Mouse (Mus musculus) liver, adult (tissue): ENCODE measurements around the gene Caskin1.

Experiments used
- GATA4 ChIP-seq: IDR thresholded peaks from 2 replicates; pipeline ENCODE4 v1.6.1; 2014; ENCODE audit warnings: mild to moderate bottlenecking, low read length; ENCODE audit not compliant: insufficient replicate concordance

Gene Caskin1

DNA sequence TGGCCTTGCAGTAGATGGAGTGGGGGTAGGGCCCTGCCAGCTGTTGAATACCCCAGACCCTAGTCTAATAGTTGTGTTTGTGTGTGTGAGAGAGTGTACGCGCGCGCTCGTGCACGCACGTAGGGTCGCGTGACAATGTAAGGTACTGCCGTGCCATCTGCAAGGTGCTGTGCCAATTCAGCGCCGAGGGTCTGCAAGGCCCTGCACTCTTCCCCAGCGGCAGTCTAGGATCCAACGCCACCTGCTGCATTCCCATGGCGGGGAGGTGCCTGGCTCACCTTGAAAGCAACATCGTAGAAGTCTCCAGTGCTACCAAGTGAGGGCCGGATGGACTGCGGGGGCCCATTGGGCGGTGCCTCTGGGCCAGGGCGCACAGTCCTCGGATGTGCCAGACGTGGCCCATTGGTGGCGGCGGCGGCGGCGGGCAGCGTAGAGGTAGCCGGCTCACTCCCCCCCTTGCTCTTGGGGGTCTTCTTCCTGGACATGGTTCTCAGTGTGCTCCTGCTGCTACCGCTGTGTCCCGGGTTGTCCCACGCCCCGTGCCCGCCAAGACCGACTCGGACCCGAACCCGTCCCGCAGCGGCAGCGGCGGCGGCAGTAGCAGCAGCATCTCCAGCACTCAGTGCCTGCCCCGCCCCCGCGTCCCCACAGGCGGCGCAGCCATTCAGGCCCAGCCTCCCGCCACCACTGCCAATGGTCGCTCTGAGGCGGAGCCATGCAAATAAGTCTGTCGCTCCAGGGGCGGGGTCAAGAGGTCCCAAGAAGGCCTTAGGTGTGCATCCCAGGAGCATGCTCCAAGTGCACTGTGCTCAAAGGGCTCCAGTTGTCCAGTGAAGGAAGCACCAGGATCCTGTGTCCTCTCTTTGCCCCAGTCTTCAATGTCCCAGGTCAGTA is 44.9 kb downstream of the Caskin1 start:
- TF ChIP-seq GATA4: no peak

DNA sequence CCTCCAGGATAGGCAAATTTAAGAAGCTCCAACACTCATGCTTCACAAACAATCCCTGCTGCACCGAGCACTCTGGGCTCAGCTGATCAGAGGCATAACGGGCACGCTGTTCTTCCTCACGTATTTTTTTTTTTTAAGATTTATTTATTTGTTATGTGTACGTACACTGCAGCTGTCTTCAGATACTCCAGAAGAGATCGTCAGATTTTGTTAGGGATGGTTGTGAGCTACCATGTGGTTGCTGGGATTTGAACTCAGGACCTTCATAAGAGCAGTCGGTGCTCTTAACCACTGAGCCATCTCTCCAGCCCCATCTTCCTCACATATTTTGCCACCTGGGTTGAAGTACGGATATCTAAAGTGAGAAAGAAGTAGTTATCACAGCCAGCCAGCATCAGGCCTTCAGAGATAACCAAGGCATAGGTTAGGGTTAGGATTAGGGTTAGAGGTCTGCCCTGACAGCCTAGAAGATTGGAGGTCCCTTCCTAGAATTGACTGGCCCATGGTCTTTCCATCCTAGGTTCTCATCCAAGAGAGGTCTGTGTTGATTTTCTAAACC is 45.8 kb downstream of the Caskin1 start, which contains the start of gene Rab26:
Gene Rab26 (minus strand): TSS at position 51 of the 559 bp plus-strand sequence.
- TF ChIP-seq GATA4: no peak

DNA sequence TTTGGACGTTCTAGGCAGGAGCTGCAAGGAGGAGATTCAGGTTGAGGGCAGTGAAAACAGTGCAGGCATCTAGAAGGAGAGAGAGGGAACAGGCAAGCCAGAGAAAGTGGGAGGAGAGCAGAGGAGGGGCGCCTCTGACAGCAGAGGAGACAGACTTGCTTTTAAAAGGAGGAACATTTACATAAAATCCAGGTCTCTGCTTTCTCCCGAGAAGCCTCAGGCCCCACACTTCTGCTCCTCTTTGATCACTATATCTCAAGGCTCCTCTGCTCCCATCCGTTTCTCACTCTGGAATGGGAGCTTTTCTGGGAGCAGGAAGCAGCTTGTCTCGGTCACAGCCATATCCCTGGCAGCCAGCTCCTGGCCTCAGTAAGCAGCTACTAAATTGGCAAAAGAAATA is 46.9 kb downstream of the Caskin1 start:
- no peak for TF ChIP-seq GATA4

DNA sequence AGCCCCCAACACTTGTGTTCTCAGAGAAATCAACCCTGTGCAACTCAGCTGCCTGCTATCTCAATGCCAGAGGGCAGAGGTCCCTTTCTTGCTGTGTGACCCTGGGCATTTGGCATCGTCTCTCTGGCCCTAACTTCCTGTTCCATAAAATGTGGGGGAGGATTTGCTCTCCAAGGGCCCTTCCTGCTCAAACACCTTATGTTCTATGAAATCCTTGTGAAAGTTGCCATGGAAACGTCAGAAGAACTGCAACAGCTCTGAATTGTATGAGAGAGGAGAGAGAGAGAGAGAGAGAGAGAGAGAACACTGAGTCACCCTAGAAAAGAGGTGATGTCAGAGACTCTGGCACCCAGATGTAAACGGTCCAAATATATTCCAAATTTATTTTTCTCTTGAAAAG is 49.1 kb downstream of the Caskin1 start:
- no peak for TF ChIP-seq GATA4

DNA sequence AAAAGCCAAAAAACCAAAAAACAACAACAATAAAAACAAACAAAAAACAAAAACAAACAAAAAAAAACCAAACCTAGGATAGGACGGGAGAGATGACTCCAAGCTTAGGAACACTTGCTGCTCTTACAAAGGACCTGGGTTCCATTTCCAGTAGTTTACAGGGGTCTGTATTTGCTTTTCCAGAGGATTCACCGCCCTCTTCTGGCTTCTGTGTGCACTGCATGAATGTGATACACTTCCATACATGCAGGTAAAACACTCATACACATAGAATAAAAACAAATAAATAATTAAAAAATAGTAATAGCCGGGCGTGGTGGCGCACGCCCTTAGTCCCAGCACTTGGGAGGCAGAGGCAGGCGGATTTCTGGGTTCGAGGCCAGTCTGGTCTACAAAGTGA is 50.5 kb downstream of the Caskin1 start:
- TF ChIP-seq GATA4: no peak

DNA sequence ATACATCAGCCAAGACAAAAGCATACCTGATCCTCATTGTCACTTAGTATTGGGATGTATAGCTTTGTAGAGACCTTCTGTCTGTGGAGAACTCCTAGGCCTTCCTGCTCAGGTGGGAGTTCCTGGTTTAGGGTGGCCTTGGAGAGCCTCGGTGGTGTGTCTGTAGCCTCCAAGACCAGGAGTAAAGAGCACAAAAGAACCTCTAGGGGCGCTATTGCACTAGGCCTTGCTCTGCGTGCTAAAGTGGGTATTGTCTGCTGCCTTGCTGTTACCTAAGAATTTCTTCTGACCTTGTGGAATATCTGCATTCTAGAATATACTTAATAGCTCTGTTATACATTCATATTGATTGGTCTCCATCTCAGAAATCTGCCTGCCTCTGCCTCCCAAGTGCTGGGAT is 52.0 kb downstream of the Caskin1 start:
- TF ChIP-seq GATA4: no peak

DNA sequence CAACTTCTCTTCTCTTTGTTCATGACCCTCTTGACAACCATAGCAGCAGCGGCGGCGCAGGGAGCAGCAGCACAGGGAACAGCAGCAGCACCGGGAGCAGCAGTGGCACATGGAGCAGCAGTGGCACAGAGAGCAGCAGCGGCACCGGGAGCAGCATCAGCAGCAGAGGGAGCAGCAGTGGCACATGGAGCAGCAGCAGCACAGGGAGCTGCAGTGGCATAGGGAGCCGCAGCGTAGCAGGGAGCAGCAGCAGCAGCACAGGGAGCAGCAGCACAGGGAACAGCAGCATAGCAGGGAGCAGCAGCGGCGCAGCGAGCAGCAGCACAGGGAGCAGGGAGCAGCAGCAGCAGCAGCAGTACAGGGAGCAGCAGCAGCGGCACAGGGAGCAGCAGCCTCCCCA is 56.2 kb downstream of the Caskin1 start:
- TF ChIP-seq GATA4: no peak

DNA sequence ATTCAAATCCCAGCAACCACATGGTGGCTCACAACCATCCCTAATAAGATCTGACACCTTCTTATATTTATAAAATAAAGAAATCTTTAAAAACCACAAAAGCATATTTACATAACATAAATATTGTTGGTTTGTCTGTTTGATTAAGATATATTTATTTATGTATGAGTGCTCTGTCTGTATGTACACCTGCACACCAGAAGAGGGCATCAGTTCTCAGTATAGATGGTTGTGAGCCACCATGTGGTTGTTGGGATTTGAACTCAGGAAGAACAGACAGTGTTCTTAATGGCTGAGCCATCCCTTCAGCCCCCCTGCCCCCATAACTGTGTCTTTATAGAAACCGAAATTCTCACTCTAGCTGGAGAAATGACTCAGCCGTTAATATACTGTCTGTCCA is 56.8 kb downstream of the Caskin1 start:
- TF ChIP-seq GATA4: no peak

DNA sequence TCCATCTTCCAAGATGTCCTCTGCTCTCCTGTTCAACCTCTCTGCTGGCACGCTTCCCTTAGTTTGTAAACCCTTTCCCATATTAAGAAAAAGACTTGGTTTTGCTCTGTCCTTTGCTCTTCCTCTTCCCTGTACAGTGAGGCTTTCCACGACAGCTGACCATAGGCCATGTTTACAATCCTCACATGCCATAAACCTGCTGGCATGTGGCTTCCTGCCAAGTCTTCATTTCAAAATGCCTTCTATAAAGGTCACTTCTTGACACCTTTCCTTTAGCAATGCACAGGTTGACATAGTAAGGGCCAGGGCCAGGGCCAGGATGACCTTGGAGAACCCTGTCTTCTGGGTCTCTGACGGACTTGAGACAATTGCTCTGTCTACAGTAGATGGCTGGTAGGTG is 57.8 kb downstream of the Caskin1 start:
- no peak for TF ChIP-seq GATA4

DNA sequence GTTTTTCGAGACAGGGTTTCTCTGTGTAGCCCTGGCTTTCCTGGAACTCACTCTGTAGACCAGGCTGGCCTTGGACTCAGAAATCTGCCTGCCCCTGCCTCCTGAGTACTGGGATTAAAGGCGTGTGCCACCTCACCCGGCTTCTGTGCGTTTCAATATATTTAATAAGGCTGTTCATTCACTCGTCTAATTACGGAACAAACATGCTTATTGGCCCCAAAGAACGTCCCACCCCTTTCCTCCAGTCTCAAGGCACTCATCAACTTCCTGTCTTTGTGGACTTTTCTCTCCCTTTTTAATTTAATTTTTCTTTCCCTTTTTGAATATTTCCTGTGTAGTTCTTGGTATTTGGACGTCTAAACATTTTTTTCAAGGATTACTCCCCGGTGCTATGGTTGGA is 60.0 kb downstream of the Caskin1 start:
- TF ChIP-seq GATA4: no peak

DNA sequence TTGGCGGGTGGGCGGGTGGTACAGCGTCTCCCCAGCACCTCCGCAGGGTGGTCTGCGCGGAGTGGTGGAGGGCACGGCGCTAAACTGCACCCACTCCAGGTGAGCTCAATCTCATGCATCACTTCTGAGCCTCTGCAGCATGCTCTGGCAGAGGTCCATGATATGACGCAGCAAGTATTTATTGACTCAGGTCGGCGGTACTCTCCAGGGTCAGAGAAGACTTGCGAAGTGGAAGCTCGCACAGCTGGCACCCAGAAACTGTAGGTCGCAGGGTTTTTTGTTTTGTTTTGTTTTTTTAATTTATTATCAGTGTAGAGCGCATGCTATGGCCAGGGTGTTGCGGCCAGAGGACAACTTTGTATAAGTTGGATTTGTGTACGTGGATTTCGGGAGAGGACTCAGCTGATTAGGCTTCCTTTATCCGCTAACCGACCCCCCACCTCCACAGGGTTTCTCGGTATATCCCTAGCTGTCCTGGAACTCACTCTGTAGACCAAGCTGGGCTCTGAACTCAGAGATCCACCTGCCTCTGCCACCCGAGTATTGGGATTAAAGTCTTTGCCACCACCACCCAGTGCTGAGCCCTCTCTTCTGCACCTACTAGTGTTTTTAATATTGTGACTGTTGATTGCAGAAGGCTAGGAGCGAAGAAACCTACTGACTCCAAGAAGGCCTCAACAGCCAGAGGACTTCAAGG is 60.7 kb downstream of the Caskin1 start:
- no peak for TF ChIP-seq GATA4

DNA sequence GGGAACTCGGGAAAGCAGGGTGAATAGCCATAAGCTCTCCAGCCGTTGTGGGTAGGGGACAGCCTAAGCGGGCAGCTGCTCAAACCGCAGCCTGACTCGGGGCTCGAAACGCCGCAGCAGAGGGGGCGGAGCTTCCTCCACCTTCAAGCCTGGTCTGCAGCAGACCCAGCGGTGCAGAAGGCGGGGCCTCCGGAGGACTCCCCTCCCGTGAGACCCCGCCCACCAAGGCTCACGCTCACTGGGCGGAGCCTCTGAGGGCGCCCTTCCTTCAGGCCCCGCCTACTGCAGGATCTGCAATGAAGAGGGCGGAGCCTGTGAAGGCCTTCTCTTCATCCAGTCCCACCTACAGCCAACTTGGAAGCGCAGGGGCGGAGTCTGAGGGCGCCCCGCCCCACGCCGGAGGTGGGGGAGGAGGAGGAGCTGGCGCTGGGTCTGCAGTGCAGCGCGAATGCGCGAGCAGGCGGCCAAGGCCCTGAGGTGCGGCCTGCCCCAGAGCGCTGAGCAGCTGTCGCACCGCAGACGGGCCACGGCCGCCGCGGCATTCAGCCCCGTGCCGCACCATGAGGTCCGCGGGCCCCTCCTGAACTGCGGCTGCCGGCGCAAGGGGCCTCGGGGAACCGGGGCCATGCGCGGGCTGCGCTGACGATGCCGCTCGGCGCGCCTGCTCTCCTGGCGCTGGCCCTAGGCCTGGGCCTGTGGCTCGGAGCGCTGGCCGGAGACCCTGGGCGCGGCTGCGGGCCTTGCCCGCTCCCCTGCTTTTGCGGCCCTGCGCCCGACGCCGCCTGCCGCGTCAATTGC is 61.4 kb downstream of the Caskin1 start, which contains the start of gene Pkd1:
Gene Pkd1 (plus strand): TSS at position 217 of the 798 bp plus-strand sequence.
- TF ChIP-seq GATA4: no peak

DNA sequence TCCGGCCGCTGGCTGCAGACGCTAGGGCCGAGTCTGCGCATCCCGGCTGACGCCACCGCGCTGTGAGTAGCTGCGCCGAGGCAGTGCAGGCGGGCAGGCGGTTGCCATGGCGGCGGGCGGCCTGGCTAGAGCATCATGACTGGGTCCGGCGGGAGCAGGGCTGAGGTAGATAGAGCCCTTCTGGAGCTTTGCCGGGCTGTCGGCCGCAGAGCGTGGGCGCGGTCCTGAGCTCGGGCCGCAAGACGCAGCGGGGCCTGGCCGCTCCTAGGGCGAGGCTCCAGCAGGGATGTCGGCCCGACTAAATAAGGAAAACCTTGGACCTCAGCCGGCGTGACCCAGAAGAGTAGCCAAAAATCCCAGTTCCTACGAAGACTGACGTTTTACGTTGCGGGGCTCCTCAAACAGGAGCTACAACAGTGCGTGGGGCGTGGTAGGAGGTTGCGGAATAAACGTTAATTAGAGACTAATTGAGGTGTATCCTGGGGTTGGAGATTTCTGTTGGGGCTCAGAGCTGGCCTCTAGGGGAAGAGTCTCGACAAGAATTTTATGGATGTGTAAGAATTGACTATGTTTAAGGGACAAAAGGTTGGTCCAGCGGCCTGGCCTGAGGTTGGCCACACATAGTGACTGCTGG is 62.1 kb downstream of the Caskin1 start:
- no peak for TF ChIP-seq GATA4

DNA sequence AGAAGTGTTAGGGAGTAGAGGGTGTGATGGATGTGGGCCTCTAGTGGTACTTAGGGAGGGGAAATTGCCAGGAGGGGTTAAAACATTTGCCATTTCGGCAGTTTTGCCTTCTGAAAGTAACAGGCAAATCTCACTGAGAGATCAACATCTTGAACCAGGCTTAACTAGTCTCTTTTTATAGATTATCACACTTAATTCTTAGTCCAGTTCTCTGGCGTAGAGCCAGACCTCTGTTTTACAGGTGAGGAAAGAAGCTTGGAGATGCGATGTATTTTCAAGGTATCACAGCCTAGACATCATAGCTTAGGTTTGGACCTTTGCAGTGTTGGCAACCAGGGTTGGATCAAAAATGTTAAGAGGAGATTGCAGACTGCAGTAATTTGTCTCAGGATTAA is 62.6 kb downstream of the Caskin1 start:
- no peak for TF ChIP-seq GATA4

DNA sequence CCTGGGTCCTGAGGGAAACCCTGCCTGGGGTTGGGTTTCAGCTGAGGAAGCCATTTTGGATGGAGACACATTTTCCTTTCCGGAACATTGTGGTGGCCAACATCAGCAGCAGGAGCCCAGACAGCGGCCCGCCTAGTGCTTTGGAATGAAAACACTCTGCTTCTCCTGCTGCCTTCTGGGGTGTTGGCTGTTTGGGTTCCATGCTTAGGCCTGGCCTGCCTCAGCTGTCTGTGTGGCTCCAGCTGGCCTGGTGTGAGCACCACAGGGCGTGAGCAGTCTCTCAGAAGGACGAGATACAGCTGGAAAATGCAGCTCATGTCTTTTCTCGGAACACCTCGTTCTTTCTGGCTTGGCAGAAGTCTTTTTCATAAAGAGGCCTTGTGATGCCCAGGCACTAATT is 68.7 kb downstream of the Caskin1 start:
- no peak for TF ChIP-seq GATA4
